Mouse (Mus musculus) liver, postnatal 0 days (tissue): ENCODE measurements around the gene Dad1. TPM values are rescaled to one million over a fixed set of nuclear protein-coding genes. Genes with fewer than 3 reads are reported as not detected.

Experiments
- ATAC-seq: fragments of 200-750 bp; cut with Nextera tagmentation; 2 replicates; pipeline ENCODE4 v1.8.0; 2017; ENCODE audit warnings: mild to moderate bottlenecking, moderate library complexity
- DNase-seq: peaks from one replicate; pipeline ENCODE4 v3.0.0-alpha.2; 2016
- H3K27ac ChIP-seq: fragments of 300-500 bp; sonication (generic); 2 replicates; pipeline ENCODE4 v1.5.1; 2014; ENCODE audit warnings: antibody characterized with exemption, moderate library complexity, mild to moderate bottlenecking, low read depth
- H3K27me3 ChIP-seq: fragments of 300-500 bp; sonication (generic); 2 replicates; pipeline ENCODE4 v1.6.1; 2014; ENCODE audit warnings: low read length, control low read depth, mixed read lengths; ENCODE audit not compliant: insufficient read depth
- H3K36me3 ChIP-seq: fragments of 300-500 bp; sonication (generic); replicated peaks from 2 replicates; pipeline ENCODE4 v1.6.1; 2014; ENCODE audit warnings: mild to moderate bottlenecking, control low read depth, low read length, moderate library complexity, mixed read lengths; ENCODE audit not compliant: insufficient read depth
- H3K4me1 ChIP-seq: fragments of 300-500 bp; sonication (generic); 2 replicates; pipeline ENCODE4 v1.6.1; 2014; ENCODE audit warnings: antibody characterized with exemption, mild to moderate bottlenecking, control low read depth; ENCODE audit not compliant: insufficient read depth
- H3K4me2 ChIP-seq: fragments of 300-500 bp; sonication (generic); 2 replicates; pipeline ENCODE4 v1.6.1; 2014; ENCODE audit warnings: low read depth, mild to moderate bottlenecking, low read length, moderate library complexity, mixed read lengths
- H3K4me3 ChIP-seq: fragments of 300-500 bp; sonication (generic); 2 replicates; pipeline ENCODE4 v1.5.1; 2014; ENCODE audit warnings: low read depth, low read length
- H3K9ac ChIP-seq: fragments of 300-500 bp; sonication (generic); replicated peaks from 2 replicates; pipeline ENCODE4 v1.6.1; 2014; ENCODE audit warnings: mild to moderate bottlenecking, moderate library complexity
- H3K9me3 ChIP-seq: fragments of 300-500 bp; sonication (generic); 2 replicates; pipeline ENCODE4 v1.6.1; 2016; ENCODE audit warnings: mild to moderate bottlenecking, control low read depth, low read length, mixed read lengths
- CTCF ChIP-seq: sonication (generic); IDR thresholded peaks from 2 replicates; pipeline ENCODE4 v1.5.1; 2016; ENCODE audit warnings: antibody characterized with exemption, low read depth
- EP300 ChIP-seq: IDR thresholded peaks from 2 replicates; pipeline ENCODE4 v1.6.1; 2016; ENCODE audit warnings: antibody characterized with exemption, low read depth, mild to moderate bottlenecking
- WGBS: fragments of 180-500 bp; shearing (Covaris S2); extraction: QIAGEN DNeasy Blood & Tissue Kit; methylation state at CpG from one replicate; pipeline ENCODE4 v1.1.7; 2014; ENCODE audit not compliant: insufficient replicate concordance; 5-methylcytosine and 5-hydroxymethylcytosine counted together
- polyA plus RNA-seq: library from polyadenylated mRNA; unstranded; fragments of >200 nt; fragmentation: Nextera tagmentation; extraction: Ambion mirVana; gene quantifications from 2 replicates; pipeline ENCODE4 v1.2.1, GENCODE M21; 2015

The Dad1 gene
- polyA plus RNA-seq, 1 experiment from 2014 or later = 226 TPM

DNA sequence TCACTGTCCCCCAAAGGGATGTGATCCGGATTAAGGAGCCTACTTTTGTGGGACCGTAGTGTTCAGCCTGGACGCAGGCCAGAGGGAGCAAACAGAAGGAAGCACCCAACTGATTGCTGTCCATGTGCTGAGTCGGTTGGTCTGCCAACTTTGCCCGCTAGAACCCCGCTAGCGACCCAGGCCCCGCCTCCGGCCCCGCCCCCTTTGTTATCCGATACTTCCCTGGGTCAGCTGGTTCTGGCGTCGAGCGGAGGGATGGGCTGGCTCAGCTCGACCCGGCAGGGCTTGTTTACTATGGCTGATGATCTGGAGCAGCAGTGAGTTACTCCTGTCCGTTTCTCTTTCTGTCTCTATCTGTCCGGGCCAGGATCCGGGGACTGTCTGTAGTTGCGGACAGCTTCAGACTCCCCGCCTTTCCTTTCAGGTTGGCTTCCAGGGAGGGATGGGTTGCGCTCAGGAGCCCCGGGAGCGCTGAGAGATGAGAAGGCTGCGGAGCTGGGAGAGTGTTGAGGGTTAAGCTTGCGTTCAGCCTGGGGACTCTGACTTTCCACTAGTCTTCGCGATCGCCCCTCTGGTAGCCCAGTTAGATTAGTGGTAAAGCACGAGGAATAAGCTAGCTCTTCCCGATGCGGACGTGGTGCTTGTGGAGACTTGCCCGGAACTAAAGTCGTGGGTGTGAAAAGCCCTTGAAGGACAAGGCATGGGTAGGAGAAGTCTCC, 5.3 kb upstream of the Dad1 start:
- whole genome bisulfite sequencing = under 1% methylated on average over 35 of the region's 35 CpGs
- Histone ChIP-seq H3K9ac (peak overlapping the region; percentile 74), H3K27ac (peak overlapping the region; percentile 78), H3K27me3 (no peaks in the 10 kb centered on the region), H3K36me3 (peaks cover 12% of the 10 kb centered on the region; the same call in 1 of the 2 replicates), H3K9me3 (no peaks in the 10 kb centered on the region), H3K4me3 (peak overlapping the region; percentile 67), H3K4me2 (peak overlapping the region; percentile 77), H3K4me1 (peaks cover 30% of the 10 kb centered on the region)
- DNase-seq (peak; percentile 96), ATAC-seq (peak; percentile 92)
- TF ChIP-seq CTCF (no peak), EP300 (no peak)

DNA sequence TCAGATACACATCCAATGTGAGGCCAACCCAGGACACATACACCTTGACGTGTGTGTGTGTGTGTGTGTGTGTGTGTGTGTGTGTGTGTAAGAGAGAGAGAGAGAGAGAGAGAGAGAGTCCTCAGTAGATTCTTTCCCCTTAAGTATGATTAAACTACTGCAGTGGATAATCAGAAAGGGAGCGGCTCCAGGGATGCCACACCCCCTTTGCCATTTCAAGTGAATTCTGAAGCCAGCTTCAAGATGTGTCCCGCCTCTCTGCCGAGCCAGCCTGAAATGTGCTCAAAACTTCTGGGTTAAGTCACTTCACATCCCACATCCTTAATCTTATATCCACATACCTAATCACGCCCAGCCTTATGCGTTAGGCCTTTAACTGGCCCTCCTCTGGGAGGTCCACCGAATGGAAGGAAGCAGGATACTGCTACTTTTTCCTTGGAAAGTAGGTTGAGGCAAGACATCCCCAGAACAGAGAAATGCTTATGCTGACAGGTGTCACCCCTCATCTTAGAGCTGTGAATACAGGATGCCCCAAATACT, 4.3 kb upstream of the Dad1 start:
- H3K4me3 ChIP-seq = no peak overlapping the region
- WGBS = 62% methylated on average over 7 of the region's 7 CpGs
- TF ChIP-seq EP300 (no peak), CTCF (no peak)
- H3K27me3 ChIP-seq = no peaks in the 10 kb centered on the region
- H3K4me2 ChIP-seq = peak overlapping the region; percentile 77
- H3K4me1 ChIP-seq = peaks cover 30% of the 10 kb centered on the region
- no peaks in the 10 kb centered on the region for H3K9me3 ChIP-seq
- no peak overlapping the region for H3K27ac ChIP-seq
- ATAC-seq (no peak), DNase-seq (no peak)
- peaks cover 8% of the 10 kb centered on the region; the same call in 1 of the 2 replicates for H3K36me3 ChIP-seq
- H3K9ac ChIP-seq = no peak overlapping the region

DNA sequence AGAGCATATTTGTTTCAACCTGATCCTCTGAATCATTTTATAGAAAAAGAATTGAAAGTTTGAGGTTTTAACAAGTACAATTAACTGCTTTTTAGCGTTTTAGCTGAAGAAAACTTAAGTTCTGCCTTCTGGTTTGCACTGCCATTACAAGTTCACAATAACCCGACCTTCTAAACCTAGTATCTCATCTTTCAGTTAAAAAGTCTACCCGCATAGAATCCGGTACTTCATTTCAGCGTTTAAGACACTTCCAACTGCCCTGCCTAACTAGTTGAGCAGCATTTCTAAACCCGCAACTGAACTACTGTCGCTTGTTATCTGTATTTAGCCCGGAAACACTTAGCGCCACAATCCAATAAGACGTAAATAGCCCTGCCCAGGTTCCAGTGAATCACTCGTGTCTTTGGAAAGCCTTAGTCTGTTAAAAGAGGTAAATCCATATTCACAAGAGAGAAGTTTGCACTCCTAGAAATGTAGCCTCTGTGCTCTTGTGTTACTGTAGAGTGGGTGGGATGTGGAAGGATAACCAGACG, 832 bp upstream of the Dad1 start:
- H3K9me3 ChIP-seq = no peaks in the 10 kb centered on the region
- TF ChIP-seq EP300 (no peak), CTCF (no peak)
- no peaks in the 10 kb centered on the region for H3K27me3 ChIP-seq
- peak overlapping the region; percentile 84 for H3K9ac ChIP-seq
- ATAC-seq (no peak), DNase-seq (no peak)
- H3K4me3 ChIP-seq = peak overlapping the region; percentile 63
- peak overlapping the region; percentile 80 for H3K4me2 ChIP-seq
- 51% methylated on average over 12 of the region's 12 CpGs for WGBS
- peaks cover 32% of the 10 kb centered on the region for H3K4me1 ChIP-seq
- H3K36me3 ChIP-seq = no peaks in the 10 kb centered on the region
- peak overlapping the region; percentile 90 for H3K27ac ChIP-seq

DNA sequence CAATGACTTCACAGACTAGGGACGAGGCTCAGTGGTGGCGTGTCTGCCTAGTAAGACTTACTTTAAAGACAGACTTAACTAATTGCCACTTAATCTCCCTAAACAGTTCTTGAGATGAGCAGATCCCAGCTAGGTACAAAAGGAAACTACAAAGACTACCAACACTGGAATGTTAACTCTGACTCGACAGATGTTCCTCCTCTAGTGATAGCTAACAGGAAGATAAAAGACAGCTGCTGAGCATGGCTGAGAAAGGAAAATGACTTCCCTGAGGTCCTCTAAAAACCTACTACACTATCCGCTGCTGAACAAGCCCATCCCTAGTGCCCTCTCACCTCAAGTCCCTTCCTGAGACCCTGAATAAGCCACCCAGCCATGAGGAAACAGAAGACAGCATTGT, 3.8 kb downstream of the Dad1 start:
- Histone ChIP-seq H3K27me3 (no peaks in the 10 kb centered on the region), H3K4me2 (no peak overlapping the region), H3K36me3 (peaks cover 3% of the 10 kb centered on the region; the same call in 1 of the 2 replicates), H3K9ac (no peak overlapping the region), H3K27ac (no peak overlapping the region), H3K9me3 (no peaks in the 10 kb centered on the region), H3K4me1 (peaks cover 28% of the 10 kb centered on the region), H3K4me3 (no peak overlapping the region)
- TF ChIP-seq CTCF (no peak), EP300 (no peak)
- WGBS = 72% methylated on average over 4 of the region's 4 CpGs
- DNase-seq (no peak), ATAC-seq (no peak)

DNA sequence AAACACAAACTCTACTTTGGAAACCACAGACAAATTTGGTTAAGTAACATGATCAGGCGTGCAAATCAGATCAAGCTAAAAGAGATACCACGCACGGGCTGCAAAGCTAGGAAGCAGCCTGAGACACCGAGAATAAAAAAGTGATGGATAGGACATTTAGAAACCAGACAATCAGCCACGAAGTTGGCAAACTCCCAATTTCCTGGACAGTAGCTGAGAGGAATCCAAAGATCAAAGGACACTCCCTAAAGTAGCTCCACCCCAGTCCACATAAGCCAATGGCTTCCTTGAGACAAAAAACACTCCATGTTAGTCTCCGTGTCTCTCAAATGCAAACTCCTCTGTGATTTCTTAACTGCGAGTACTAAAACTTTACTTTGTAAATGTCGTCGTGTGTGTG, 4.6 kb downstream of the Dad1 start:
- H3K4me2 ChIP-seq = no peak overlapping the region
- no peak for ATAC-seq
- no peak overlapping the region for H3K9ac ChIP-seq
- no peak overlapping the region for H3K27ac ChIP-seq
- WGBS = 64% methylated on average over 9 of the region's 9 CpGs
- peaks cover 3% of the 10 kb centered on the region; the same call in 1 of the 2 replicates for H3K36me3 ChIP-seq
- H3K9me3 ChIP-seq = no peaks in the 10 kb centered on the region
- no peak for TF ChIP-seq CTCF
- TF ChIP-seq EP300 = no peak
- H3K4me1 ChIP-seq = peaks cover 20% of the 10 kb centered on the region
- no peaks in the 10 kb centered on the region for H3K27me3 ChIP-seq
- no peak for DNase-seq
- no peak overlapping the region for H3K4me3 ChIP-seq

DNA sequence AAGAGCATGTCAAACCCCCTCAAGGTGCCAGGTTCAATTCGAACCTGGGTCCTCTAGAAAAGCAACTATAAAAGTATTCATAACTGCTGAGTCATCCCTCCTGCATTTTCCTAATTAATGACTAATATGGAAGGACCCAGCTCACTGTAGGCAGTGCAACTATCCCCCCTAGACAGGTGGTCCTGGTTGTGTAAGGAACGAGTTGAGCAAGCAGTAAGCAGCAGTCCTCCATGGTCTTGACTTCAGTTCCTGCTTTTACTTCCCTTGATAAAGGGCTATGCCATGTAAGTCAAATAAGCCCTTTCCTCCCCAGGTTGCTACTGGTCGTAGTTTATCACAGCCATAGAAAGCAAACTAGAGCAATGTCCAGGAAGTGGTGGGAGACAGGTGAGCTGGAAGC, 7.7 kb downstream of the Dad1 start:
- no peaks in the 10 kb centered on the region for H3K27me3 ChIP-seq
- no peak for TF ChIP-seq EP300
- TF ChIP-seq CTCF = no peak
- no peak overlapping the region for H3K4me3 ChIP-seq
- no peak for DNase-seq
- peaks cover 10% of the 10 kb centered on the region; the same call in 1 of the 2 replicates for H3K4me1 ChIP-seq
- H3K9me3 ChIP-seq = no peaks in the 10 kb centered on the region
- 60% methylated on average over 3 of the region's 3 CpGs for WGBS
- H3K4me2 ChIP-seq = no peak overlapping the region
- H3K36me3 ChIP-seq = peaks cover 24% of the 10 kb centered on the region
- H3K9ac ChIP-seq = no peak overlapping the region
- H3K27ac ChIP-seq = no peak overlapping the region
- ATAC-seq = no peak
